8 mouse cellular contexts compared by ENCODE assay signal in the genomic region with DNA sequence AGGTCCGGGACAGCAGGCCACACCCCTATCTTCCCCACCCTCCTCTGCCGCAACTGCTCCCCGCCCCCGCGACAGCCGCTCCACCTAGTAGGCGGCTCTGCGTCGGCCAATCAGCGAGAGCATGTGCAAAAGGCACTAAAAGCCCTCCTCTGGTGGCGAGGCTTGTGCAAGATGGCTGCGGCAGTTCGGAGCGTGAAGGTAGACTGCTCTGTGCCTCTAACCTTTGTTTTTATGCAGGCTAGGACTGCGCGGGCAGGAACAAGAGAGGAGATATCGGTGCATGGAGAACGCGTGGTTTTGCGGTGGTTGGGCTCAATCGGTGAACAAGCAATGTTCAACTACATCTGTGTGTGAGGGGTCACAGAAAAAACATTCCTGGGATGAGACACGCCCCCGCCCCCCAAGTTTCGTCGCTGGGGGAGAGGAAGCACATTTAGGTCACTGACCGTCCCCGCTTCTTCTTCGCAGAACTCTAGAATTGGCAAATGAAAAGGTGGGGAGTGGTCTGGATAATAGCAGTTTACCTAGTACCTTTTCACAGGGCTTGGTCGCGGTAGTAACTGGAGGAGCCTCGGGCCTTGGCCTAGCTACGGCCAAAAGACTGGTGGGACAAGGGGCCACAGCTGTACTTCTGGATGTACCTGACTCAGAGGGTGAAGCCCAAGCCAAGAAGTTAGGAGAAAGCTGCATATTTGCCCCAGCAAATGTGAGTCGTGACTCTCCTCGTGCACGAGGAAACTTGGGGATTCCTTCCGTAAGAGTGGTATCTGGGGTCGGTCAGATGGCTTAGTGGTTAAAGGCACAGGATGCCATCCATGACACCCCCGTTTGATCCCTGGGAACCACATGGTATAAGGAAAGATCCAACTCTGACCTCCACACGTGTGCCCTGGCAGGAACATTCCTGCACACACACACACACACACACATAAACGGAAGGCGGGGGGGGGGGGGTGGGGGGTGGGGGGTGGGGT. TPM values are rescaled to one million over a fixed set of nuclear protein-coding genes. Genes with fewer than 3 reads are reported as not detected.
DNase-seq lines count a peak whose midpoint lies in the region; ATAC-seq lines count a peak whose summit lies in the region.

A gene (plus strand): TSS at position 109 of the 974 bp plus-strand sequence.

- DNase-seq in ZHBTc4 (ENCODE audit: low read depth, low spot score): peak; percentile 92
- DNase-seq in gastrocnemius, adult 8-10 months (ENCODE audit: low spot score in 2 of 2): peak; percentile 68 to 76
- DNase-seq in induced T-regulatory cell, adult 2 months (ENCODE audit: low read depth): peak; percentile 84
- peak; percentile 56 to 71 for DNase-seq in left cerebral cortex, adult 9 months (ENCODE audit: low spot score in 2 of 2)
- peak; percentile 75 for DNase-seq in right cerebral cortex, postnatal 14 days
- DNase-seq in urinary bladder, postnatal 36 days (ENCODE audit: low spot score in 2 of 2): peak; percentile 68 to 81

- ATAC-seq in common myeloid progenitor, adult 5-6 weeks (replicated peaks; ENCODE audit: low read depth, poor library complexity, severe bottlenecking): peak; percentile 100
- peak; percentile 99 for ATAC-seq in megakaryocyte progenitor cell, adult 5-6 weeks (replicated peaks; ENCODE audit: poor library complexity)

RNA-seq across cellular contexts. Expression of the gene that starts here (rescaled TPM):
- total RNA-seq in common myeloid progenitor, adult 5-6 weeks (2017): 84.8 and 85.6 TPM in 2 replicates
- 100 to 1,000 TPM in 2 of 4 experiments, 10 to 100 TPM in 2; 77.2 to 121 (median 96.8) TPM for total RNA-seq in gastrocnemius, adult 8-10 months (2022)
- 110 and 139 TPM in 2 replicates for total RNA-seq in megakaryocyte progenitor cell, adult 5-6 weeks (2015)
- 76.0 and 85.4 TPM in 2 replicates for total RNA-seq in megakaryocyte progenitor cell, adult 5-6 weeks (2017)

Comparison
In these comparisons a context has a peak if more than half of its experiments do, and no peak if none do; other contexts are left out.
1. Peak in every context shown above with its lines: DNase-seq and ATAC-seq.